Mouse (Mus musculus) spleen, adult 2 months (tissue): Measurements from ENCODE around the gene Sema6c. TPM values are rescaled to one million over a fixed set of nuclear protein-coding genes. Genes with fewer than 3 reads are reported as not detected.
"Not testable (repeated sequence)": the region's sequence is repeated elsewhere in the genome, so short reads cannot be mapped to it uniquely, and the experiment has no call there.

Source experiments
- DNase-seq, 2 experiments: peaks; one replicate each; pipeline versions ENCODE4 v3.0.0 to v3.0.0-alpha.2; 2012 to 2021; ENCODE audit warnings: low spot score in 2 of 2, low read depth in 1 of 2
- H3K27ac ChIP-seq: fragments of 200-500 bp; 2 replicates; pipeline ENCODE4 v1.5.1; 2012; ENCODE audit warnings: low read length, inconsistent platforms; ENCODE audit not compliant: insufficient read depth
- H3K27me3 ChIP-seq: fragments of 200-500 bp; 2 replicates; pipeline ENCODE4 v1.6.1; 2012; ENCODE audit warnings: mild to moderate bottlenecking, moderate library complexity, low read length, inconsistent platforms; ENCODE audit not compliant: control insufficient read depth, insufficient read depth
- H3K36me3 ChIP-seq: fragments of 200-500 bp; 2 replicates; pipeline ENCODE4 v1.6.1; 2012; ENCODE audit warnings: mild to moderate bottlenecking, low read length, inconsistent platforms; ENCODE audit not compliant: control insufficient read depth, insufficient read depth
- H3K4me1 ChIP-seq: fragments of 200-500 bp; 2 replicates; pipeline ENCODE4 v1.6.1; 2011; ENCODE audit warnings: inconsistent platforms; ENCODE audit not compliant: control insufficient read depth, insufficient read depth, insufficient read length
- H3K4me3 ChIP-seq: fragments of 200-500 bp; 2 replicates; pipeline ENCODE4 v1.5.1; 2011; ENCODE audit warnings: mild to moderate bottlenecking, inconsistent platforms; ENCODE audit not compliant: insufficient read depth, insufficient read length; ENCODE audit errors: extremely low read depth
- CTCF ChIP-seq: fragments of 200-500 bp; IDR thresholded peaks from 2 replicates; pipeline ENCODE4 v1.5.1; 2011; ENCODE audit warnings: mild to moderate bottlenecking, inconsistent platforms; ENCODE audit not compliant: insufficient read depth, insufficient read length, insufficient replicate concordance; ENCODE audit errors: extremely low read depth
- POLR2A ChIP-seq: fragments of 200-500 bp; IDR thresholded peaks from 2 replicates; pipeline ENCODE4 v1.6.1; 2011; ENCODE audit warnings: low read depth, low read length, inconsistent platforms
- WGBS: fragments of 180-500 bp; shearing (Covaris S2); methylation state at CpG from one replicate; pipeline ENCODE4 v1.1.7; 2018; 5-methylcytosine and 5-hydroxymethylcytosine counted together
- polyA plus RNA-seq: library from polyadenylated mRNA; depleted of rRNA; stranded (reverse); fragments of >200 nt; gene quantifications from 2 replicates; pipeline ENCODE4 v1.2.3, GENCODE M21; 2012

The Sema6c gene
- polyA plus RNA-seq, 1 experiment, result 2.2 TPM

GRCm38 (mm10) chr3:95124972-95125371 is 35.3 kb upstream of the Sema6c start:
- H3K4me3 ChIP-seq, result no peak overlapping the region
- no peak for TF ChIP-seq CTCF
- no peak for TF ChIP-seq POLR2A

GRCm38 (mm10) chr3:95129226-95129651 is 31.0 kb upstream of the Sema6c start:
- DNase-seq, result no peak
- 83% methylated on average over 6 of the region's 6 CpGs for WGBS
- Histone ChIP-seq H3K27ac (no peak overlapping the region), H3K4me3 (no peak overlapping the region), H3K36me3 (peaks cover 3% of the 10 kb centered on the region; the same call in 1 of the 2 replicates), H3K27me3 (no peaks in the 10 kb centered on the region), H3K4me1 (peaks cover 4% of the 10 kb centered on the region)
- no peak for TF ChIP-seq POLR2A
- no peak for TF ChIP-seq CTCF

More at GRCm38 (mm10) chr3:95124972-95125371, 35.3 kb upstream of the Sema6c start:
- 50% methylated on average over 5 of the region's 5 CpGs for WGBS
- DNase-seq, result no peak
- Histone ChIP-seq H3K27ac (no peak overlapping the region), H3K27me3 (no peaks in the 10 kb centered on the region), H3K36me3 (peaks cover 21% of the 10 kb centered on the region), H3K4me1 (no peaks in the 10 kb centered on the region)

GRCm38 (mm10) chr3:95130081-95130480 is 30.2 kb upstream of the Sema6c start:
- no peak overlapping the region for H3K4me3 ChIP-seq
- H3K4me1 ChIP-seq, result peaks cover 4% of the 10 kb centered on the region
- TF ChIP-seq POLR2A (no peak), CTCF (no peak)
- no peak overlapping the region for H3K27ac ChIP-seq
- WGBS, result 95% methylated on average over 5 of the region's 5 CpGs
- no peaks in the 10 kb centered on the region for H3K27me3 ChIP-seq
- peaks cover 3% of the 10 kb centered on the region; the same call in 1 of the 2 replicates for H3K36me3 ChIP-seq
- DNase-seq, result no peak

- H3K4me1 ChIP-seq, result peaks cover 19% of the 10 kb centered on the region
- not testable (repeated sequence) for H3K4me3 ChIP-seq, DNase-seq, H3K27me3 ChIP-seq, H3K36me3 ChIP-seq, H3K27ac ChIP-seq
- WGBS, result 84% methylated on average over 2 of the region's 2 CpGs
Observed at GRCm38 (mm10) chr3:95132389-95132788, 27.9 kb upstream of the Sema6c start.

GRCm38 (mm10) chr3:95133176-95133575 is 27.1 kb upstream of the Sema6c start:
- peaks cover 5% of the 10 kb centered on the region; the same call in 1 of the 2 replicates for H3K36me3 ChIP-seq

GRCm38 (mm10) chr3:95133680-95134101 is 26.6 kb upstream of the Sema6c start, which contains the start of the genes Scnm1 and Lysmd1:
Gene Scnm1 (minus strand): TSS chr3:95134011.
Gene Lysmd1 (plus strand): TSS chr3:95134088.
- Histone ChIP-seq H3K4me3 (peak within 1 kb of the TSS; percentile 89), H3K36me3 (peaks cover 5% of the 10 kb centered on the region; the same call in 1 of the 2 replicates), H3K27ac (peak within 1 kb of the TSS; percentile 76), H3K27me3 (no peaks in the 10 kb centered on the region), H3K4me1 (peaks cover 22% of the 10 kb centered on the region)
- peak; percentile 87 to 92 for DNase-seq
- under 1% methylated on average over 20 of the region's 20 CpGs for WGBS
- TF ChIP-seq CTCF (no peak), POLR2A (no peak)

More at GRCm38 (mm10) chr3:95133176-95133575, 27.1 kb upstream of the Sema6c start:
- peaks cover 22% of the 10 kb centered on the region for H3K4me1 ChIP-seq
- peak overlapping the region; percentile 89 for H3K4me3 ChIP-seq
- DNase-seq, result no peak
- no peaks in the 10 kb centered on the region for H3K27me3 ChIP-seq
- TF ChIP-seq CTCF (no peak), POLR2A (no peak)
- 61% methylated on average over 11 of the region's 11 CpGs for whole genome bisulfite sequencing
- H3K27ac ChIP-seq, result no peak overlapping the region; the same call in 1 of the 2 replicates

- DNase-seq, H3K27me3 ChIP-seq, H3K36me3 ChIP-seq, H3K27ac ChIP-seq, H3K4me3 ChIP-seq: not testable (repeated sequence)
- WGBS, result no CpG with 5 or more reads among the region's 12 CpGs
- peaks cover 22% of the 10 kb centered on the region for H3K4me1 ChIP-seq
Observed at GRCm38 (mm10) chr3:95134133-95134532, 26.1 kb upstream of the Sema6c start.
